Mouse (Mus musculus) T-cell, adult 2 months (primary cell): ENCODE results near the gene Zkscan14.
"Not testable (repeated sequence)": the region's sequence is repeated elsewhere in the genome, so short reads cannot be mapped to it uniquely, and the experiment has no call there.

Experiments used
- DNase-seq: peaks from one replicate; pipeline ENCODE4 v3.0.0; 2022; ENCODE audit warnings: low spot score

Zkscan14 gene

GRCm38 (mm10) chr5:145201321-145201991 is at the start of gene Zkscan14:
TSS of gene Zkscan14 (minus strand) at chr5:145201868.
- DNase-seq, result peak; percentile 88

GRCm38 (mm10) chr5:145249520-145249919 is 47.9 kb upstream of the Zkscan14 start:
- no peak for DNase-seq

- peak; percentile 45 for DNase-seq
Observed at GRCm38 (mm10) chr5:145234636-145235035, 33.0 kb upstream of the Zkscan14 start.

- no peak for DNase-seq
Observed at GRCm38 (mm10) chr5:145231893-145232411, 30.3 kb upstream of the Zkscan14 start.

- peak; percentile 99 for DNase-seq
Observed at GRCm38 (mm10) chr5:145231367-145231871, 29.8 kb upstream of the Zkscan14 start, which contains the start of gene Zfp655. TSS of gene Zfp655 (plus strand) at chr5:145231715.

GRCm38 (mm10) chr5:145230641-145231040 is 29.0 kb upstream of the Zkscan14 start:
- DNase-seq, result no peak

GRCm38 (mm10) chr5:145229283-145229682 is 27.6 kb upstream of the Zkscan14 start:
- DNase-seq, result not testable (repeated sequence)

- DNase-seq, result no peak
Observed at GRCm38 (mm10) chr5:145226453-145226852, 24.8 kb upstream of the Zkscan14 start.

GRCm38 (mm10) chr5:145223395-145223794 is 21.7 kb upstream of the Zkscan14 start:
- no peak for DNase-seq

- no peak for DNase-seq
Observed at GRCm38 (mm10) chr5:145222840-145223239, 21.2 kb upstream of the Zkscan14 start.

- no peak for DNase-seq
Observed at GRCm38 (mm10) chr5:145219981-145220380, 18.3 kb upstream of the Zkscan14 start.

GRCm38 (mm10) chr5:145218671-145219070 is 17.0 kb upstream of the Zkscan14 start:
- DNase-seq, result no peak

GRCm38 (mm10) chr5:145218206-145218605 is 16.5 kb upstream of the Zkscan14 start:
- no peak for DNase-seq

GRCm38 (mm10) chr5:145217746-145218145 is 16.1 kb upstream of the Zkscan14 start:
- no peak for DNase-seq

- DNase-seq, result no peak
Observed at GRCm38 (mm10) chr5:145214679-145215078, 13.0 kb upstream of the Zkscan14 start.

- DNase-seq, result no peak
Observed at GRCm38 (mm10) chr5:145213505-145213904, 11.8 kb upstream of the Zkscan14 start.

- no peak for DNase-seq
Observed at GRCm38 (mm10) chr5:145212216-145212615, 10.5 kb upstream of the Zkscan14 start.

- no peak for DNase-seq
Observed at GRCm38 (mm10) chr5:145211340-145211739, 9.7 kb upstream of the Zkscan14 start.

GRCm38 (mm10) chr5:145208391-145208790 is 6.7 kb upstream of the Zkscan14 start:
- not testable (repeated sequence) for DNase-seq

- no peak for DNase-seq
Observed at GRCm38 (mm10) chr5:145207954-145208353, 6.3 kb upstream of the Zkscan14 start.

GRCm38 (mm10) chr5:145207385-145207784 is 5.7 kb upstream of the Zkscan14 start:
- DNase-seq, result no peak

GRCm38 (mm10) chr5:145205041-145205440 is 3.4 kb upstream of the Zkscan14 start:
- DNase-seq, result no peak

GRCm38 (mm10) chr5:145203936-145204691 is 2.4 kb upstream of the Zkscan14 start, which contains the start of gene Zkscan5:
TSS of gene Zkscan5 (plus strand) at chr5:145204562.
- peak; percentile 97 for DNase-seq
